Mouse (Mus musculus) neural tube, embryonic 14.5 days (tissue): ENCODE data around the gene Aig1. TPM values are rescaled to one million over a fixed set of nuclear protein-coding genes. Genes with fewer than 3 reads are reported as not detected.

Experiments used
- ATAC-seq: fragments of 200-750 bp; cut with Nextera tagmentation; 2 replicates; pipeline ENCODE4 v1.8.0; 2017; ENCODE audit warnings: low read depth, mild to moderate bottlenecking, moderate TSS enrichment, moderate library complexity
- H3K27ac ChIP-seq: fragments of 300-500 bp; sonication (generic); 2 replicates; pipeline ENCODE4 v1.5.1; 2014; ENCODE audit warnings: low read depth, mild to moderate bottlenecking, control low read depth, low read length, moderate library complexity, mixed read lengths
- H3K27me3 ChIP-seq: fragments of 300-500 bp; sonication (generic); 2 replicates; pipeline ENCODE4 v1.6.1; 2014; ENCODE audit warnings: low read length; ENCODE audit not compliant: control insufficient read depth, insufficient read depth
- H3K36me3 ChIP-seq: fragments of 300-500 bp; sonication (generic); 2 replicates; pipeline ENCODE4 v1.6.1; 2014; ENCODE audit warnings: low read length, mixed read lengths; ENCODE audit not compliant: control insufficient read depth, insufficient read depth
- H3K4me1 ChIP-seq: fragments of 300-500 bp; sonication (generic); 2 replicates; pipeline ENCODE4 v1.6.1; 2014; ENCODE audit warnings: low read length; ENCODE audit not compliant: control insufficient read depth, insufficient read depth
- H3K4me2 ChIP-seq: fragments of 300-500 bp; sonication (generic); 2 replicates; pipeline ENCODE4 v1.6.1; 2014; ENCODE audit warnings: mild to moderate bottlenecking, low read depth, low read length, control low read depth
- H3K4me3 ChIP-seq: fragments of 300-500 bp; sonication (generic); 2 replicates; pipeline ENCODE4 v1.5.1; 2014; ENCODE audit warnings: low read depth, low read length, control low read depth, mixed read lengths
- H3K9ac ChIP-seq: fragments of 300-500 bp; sonication (generic); replicated peaks from 2 replicates; pipeline ENCODE4 v1.6.1; 2014; ENCODE audit warnings: low read depth, mild to moderate bottlenecking, control low read depth, low read length, mixed read lengths
- H3K9me3 ChIP-seq: fragments of 300-500 bp; sonication (generic); 2 replicates; pipeline ENCODE4 v1.6.1; 2016; ENCODE audit warnings: low read length; ENCODE audit not compliant: control insufficient read depth
- WGBS: fragments of 180-500 bp; shearing (Covaris S2); extraction: QIAGEN DNeasy Blood & Tissue Kit; methylation state at CpG from one replicate; pipeline ENCODE4 v1.1.7; 2014; 5-methylcytosine and 5-hydroxymethylcytosine counted together
- polyA plus RNA-seq: library from polyadenylated mRNA; unstranded; fragments of >200 nt; fragmentation: Nextera tagmentation; extraction: Ambion mirVana; gene quantifications from 2 replicates; pipeline ENCODE4 v1.2.1, GENCODE M21; 2014

Aig1 gene
- polyA plus RNA-seq, 1 experiment from 2014 or later = 124 TPM

DNA sequence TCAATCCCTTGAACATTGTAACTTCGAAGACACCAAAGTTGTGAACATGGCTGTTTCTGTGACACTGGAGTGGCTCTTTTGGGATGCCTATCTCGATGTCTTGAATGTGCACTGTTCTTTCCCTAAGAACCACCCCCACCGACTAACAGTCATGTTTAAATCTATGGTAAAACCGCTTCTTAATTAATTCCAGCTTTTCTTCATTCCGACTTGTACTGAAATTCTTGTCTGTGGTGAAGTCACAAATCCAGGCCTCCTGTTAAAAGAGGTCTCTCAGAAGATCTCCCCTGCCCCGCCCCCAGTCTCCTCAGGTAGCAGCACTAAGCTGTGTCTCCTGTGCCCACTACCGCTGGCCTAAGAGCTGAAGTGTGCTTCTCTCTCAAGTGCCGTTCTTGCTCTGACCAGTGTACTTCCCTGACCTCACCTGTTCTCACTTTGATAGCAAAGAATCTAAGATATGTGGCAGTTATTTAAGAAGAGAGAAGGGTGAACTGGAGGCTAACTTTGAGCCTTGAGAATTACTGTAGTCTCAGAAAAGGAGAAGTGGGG lies 157.4 kb downstream of the Aig1 start:
- H3K27me3 ChIP-seq = no peaks in the 10 kb centered on the region
- WGBS = 92% methylated on average over 8 of the region's 8 CpGs
- no peak overlapping the region for H3K4me3 ChIP-seq
- no peaks in the 10 kb centered on the region for H3K36me3 ChIP-seq
- H3K4me2 ChIP-seq = no peak overlapping the region
- no peaks in the 10 kb centered on the region for H3K9me3 ChIP-seq
- H3K27ac ChIP-seq = no peak overlapping the region
- H3K9ac ChIP-seq = no peak overlapping the region
- H3K4me1 ChIP-seq = peaks cover 7% of the 10 kb centered on the region; the same call in 1 of the 2 replicates
- ATAC-seq = no peak

DNA sequence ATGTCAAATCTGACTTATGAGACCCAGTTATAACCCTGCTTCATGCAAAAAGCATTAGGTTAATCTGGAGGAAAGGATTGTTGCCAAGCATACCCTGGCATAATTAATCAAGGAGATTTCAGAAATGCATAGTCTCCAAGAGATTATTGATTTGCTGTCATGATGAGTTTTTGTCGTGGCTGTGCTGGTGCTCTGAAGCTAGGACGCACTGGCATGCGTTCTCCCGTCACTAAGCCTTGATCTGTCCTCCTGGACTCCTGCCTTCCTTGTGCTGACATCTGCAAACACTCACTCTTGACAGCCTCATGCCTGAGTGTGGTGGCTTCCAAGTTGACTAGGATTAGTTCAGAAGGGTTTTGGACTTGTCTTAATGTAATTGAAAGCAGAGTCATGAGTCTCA lies 163.0 kb downstream of the Aig1 start:
- Histone ChIP-seq H3K4me2 (no peak overlapping the region), H3K27ac (no peak overlapping the region), H3K36me3 (no peaks in the 10 kb centered on the region), H3K27me3 (no peaks in the 10 kb centered on the region), H3K9ac (no peak overlapping the region), H3K9me3 (no peaks in the 10 kb centered on the region), H3K4me1 (no peaks in the 10 kb centered on the region), H3K4me3 (no peak overlapping the region)
- ATAC-seq = no peak
- whole genome bisulfite sequencing = 67% methylated on average over 4 of the region's 4 CpGs

DNA sequence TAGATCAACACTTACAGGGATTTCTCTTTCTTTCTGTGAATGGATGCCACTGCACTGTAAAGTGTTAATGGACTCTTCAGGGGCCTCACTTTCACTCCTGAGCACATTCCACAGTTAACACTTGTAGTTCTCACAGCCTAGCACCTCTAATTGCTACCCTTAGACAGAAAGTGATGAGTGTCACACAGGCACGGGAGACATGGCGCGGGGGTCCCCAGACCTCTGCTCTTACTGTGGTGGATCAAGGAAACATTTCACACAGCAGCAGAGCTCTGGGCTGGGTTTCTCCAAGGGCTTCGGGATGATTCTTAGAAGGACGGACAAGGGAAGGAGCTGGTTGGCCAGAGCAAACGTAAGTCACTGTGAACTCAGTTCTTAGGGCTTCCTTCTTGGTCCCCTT lies 166.1 kb downstream of the Aig1 start:
- Histone ChIP-seq H3K27me3 (no peaks in the 10 kb centered on the region), H3K9ac (no peak overlapping the region), H3K4me2 (no peak overlapping the region), H3K4me3 (no peak overlapping the region), H3K27ac (no peak overlapping the region), H3K9me3 (no peaks in the 10 kb centered on the region), H3K36me3 (no peaks in the 10 kb centered on the region), H3K4me1 (no peaks in the 10 kb centered on the region)
- 72% methylated on average over 6 of the region's 6 CpGs for WGBS
- no peak for ATAC-seq

DNA sequence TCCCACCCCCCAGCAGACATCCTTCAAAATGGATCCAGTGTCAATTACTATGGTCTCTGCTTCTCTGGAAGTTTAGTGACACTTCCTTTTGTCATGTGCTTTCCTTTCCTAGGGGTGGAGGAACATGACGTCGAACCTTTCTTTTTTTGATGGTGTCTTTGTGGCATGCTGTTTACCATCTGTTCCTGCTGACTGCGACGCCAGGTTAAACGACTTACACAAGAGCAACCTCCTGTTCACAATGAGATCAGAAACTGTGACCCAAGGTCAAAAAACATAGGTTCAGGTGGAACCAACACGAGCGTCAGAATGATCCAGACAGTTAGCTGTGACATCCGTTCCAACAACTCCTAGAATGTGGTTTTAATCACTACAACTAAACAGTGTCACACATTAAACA lies 166.7 kb downstream of the Aig1 start:
- no peak overlapping the region for H3K9ac ChIP-seq
- no peaks in the 10 kb centered on the region for H3K36me3 ChIP-seq
- no peak overlapping the region for H3K4me3 ChIP-seq
- no peaks in the 10 kb centered on the region for H3K9me3 ChIP-seq
- no peak overlapping the region for H3K4me2 ChIP-seq
- ATAC-seq = no peak
- no peak overlapping the region for H3K27ac ChIP-seq
- WGBS = 58% methylated on average over 8 of the region's 8 CpGs
- H3K4me1 ChIP-seq = no peaks in the 10 kb centered on the region
- no peaks in the 10 kb centered on the region for H3K27me3 ChIP-seq

GRCm38 (mm10) chr10:13696326-13696725 lies 172.5 kb downstream of the Aig1 start:
- no peaks in the 10 kb centered on the region for H3K27me3 ChIP-seq
- ATAC-seq = no peak
- no peaks in the 10 kb centered on the region for H3K36me3 ChIP-seq
- H3K4me1 ChIP-seq = no peaks in the 10 kb centered on the region
- H3K9ac ChIP-seq = no peak overlapping the region
- H3K4me3 ChIP-seq = no peak overlapping the region
- no peak overlapping the region for H3K27ac ChIP-seq
- no peak overlapping the region for H3K4me2 ChIP-seq
- no peaks in the 10 kb centered on the region for H3K9me3 ChIP-seq

- Histone ChIP-seq H3K9ac (no peak overlapping the region), H3K4me2 (no peak overlapping the region), H3K27ac (no peak overlapping the region), H3K4me1 (no peaks in the 10 kb centered on the region), H3K27me3 (no peaks in the 10 kb centered on the region), H3K9me3 (no peaks in the 10 kb centered on the region), H3K4me3 (no peak overlapping the region), H3K36me3 (no peaks in the 10 kb centered on the region)
- 92% methylated on average over 4 of the region's 4 CpGs for WGBS
- no peak for ATAC-seq
These were observed 175.5 kb downstream of the Aig1 start for GRCm38 (mm10) chr10:13693276-13693675.

DNA sequence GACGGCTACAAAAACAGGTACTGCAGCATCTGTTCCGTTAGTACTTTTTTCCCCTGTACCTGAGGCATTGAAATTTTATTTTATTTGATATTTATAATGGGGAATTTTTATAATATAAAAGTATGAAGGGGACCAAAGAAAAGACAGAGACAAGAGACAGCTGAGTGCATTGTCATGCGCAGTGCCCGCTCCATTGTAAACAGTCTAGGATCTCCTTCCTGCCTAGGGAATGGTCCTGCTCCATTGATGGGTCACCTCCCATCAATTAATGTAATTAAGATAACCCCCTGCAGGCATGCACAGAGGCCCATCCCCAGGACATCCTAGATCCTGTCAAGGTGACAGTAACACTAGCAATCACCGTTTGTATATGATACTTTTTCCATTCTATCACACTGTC lies 178.0 kb downstream of the Aig1 start:
- Histone ChIP-seq H3K27ac (no peak overlapping the region), H3K27me3 (no peaks in the 10 kb centered on the region), H3K9ac (no peak overlapping the region), H3K4me1 (no peaks in the 10 kb centered on the region), H3K9me3 (no peaks in the 10 kb centered on the region), H3K4me3 (no peak overlapping the region), H3K4me2 (no peak overlapping the region), H3K36me3 (no peaks in the 10 kb centered on the region)
- 83% methylated on average over 5 of the region's 5 CpGs for WGBS
- no peak for ATAC-seq

DNA sequence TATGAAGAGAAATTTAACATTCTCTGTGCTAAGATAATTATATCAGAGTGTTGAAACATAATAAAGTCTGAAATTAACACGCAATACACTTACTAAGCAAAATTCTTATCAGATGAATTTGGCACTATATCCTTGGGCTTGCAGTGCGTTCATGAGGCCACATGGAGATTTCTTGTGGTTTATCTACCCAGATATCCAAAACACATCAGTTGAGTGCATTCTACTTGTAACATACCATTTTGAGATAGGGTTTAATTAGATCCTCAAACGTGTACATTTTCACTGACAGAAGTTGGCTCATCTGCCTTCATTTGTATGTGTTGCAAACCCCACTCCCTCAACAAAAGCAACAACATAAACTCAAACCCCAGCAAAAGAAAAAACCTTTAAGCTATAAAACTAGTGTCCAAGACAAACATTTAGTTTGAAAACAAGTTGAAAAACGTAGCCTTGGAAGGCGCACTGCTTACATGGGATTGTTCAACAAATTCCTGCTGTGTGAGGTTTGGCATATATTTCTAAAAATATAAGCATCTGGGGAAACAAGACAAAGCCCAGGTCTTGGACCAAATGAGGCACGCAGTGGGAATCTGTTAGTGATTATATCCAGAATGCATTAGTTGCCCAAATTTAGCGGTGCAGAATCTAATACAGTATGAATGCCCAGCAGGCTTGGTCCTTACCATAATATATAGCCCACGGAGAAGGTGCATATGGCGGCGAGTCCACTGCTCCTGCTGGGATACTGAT lies 178.8 kb downstream of the Aig1 start:
- ATAC-seq = no peak
- 71% methylated on average over 10 of the region's 10 CpGs for WGBS
- H3K9me3 ChIP-seq = no peaks in the 10 kb centered on the region
- H3K36me3 ChIP-seq = no peaks in the 10 kb centered on the region
- H3K4me2 ChIP-seq = no peak overlapping the region
- no peak overlapping the region for H3K9ac ChIP-seq
- H3K27ac ChIP-seq = no peak overlapping the region
- H3K27me3 ChIP-seq = no peaks in the 10 kb centered on the region
- H3K4me1 ChIP-seq = no peaks in the 10 kb centered on the region
- no peak overlapping the region for H3K4me3 ChIP-seq

DNA sequence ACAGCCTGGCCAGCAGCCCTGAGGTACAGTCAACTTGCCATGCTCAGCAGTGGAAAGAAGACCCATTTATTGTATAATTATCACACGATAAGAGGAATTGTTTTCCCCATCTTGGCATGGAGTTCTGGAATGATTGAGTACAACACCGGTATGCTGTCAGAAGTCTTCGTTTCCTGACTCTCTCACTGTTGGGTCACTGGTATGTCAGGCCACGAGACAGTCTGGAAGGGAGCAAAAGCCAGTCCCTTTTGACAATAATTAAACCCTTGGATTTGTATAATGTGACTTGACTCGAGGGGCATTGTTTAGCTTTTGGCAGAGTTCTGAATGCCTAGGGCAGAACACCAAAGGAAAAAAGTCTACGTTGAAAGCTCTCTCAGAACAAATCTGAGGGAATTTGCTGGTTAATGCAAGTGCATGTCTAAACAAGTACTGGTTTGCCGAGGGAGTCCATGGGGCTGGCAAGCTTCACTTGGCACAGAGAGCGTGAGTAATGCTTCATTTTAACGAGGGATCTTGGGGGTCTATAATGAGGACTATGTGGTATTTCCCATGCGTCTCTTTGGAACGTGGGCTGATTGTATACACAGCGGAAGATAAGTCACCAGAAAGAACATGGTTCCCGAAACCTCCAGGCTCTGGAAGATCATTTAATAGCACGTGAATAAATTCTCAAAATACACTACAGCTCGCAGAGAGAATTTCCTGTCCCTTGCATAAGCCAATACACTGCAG lies 180.2 kb downstream of the Aig1 start:
- WGBS = 53% methylated on average over 15 of the region's 15 CpGs
- H3K4me2 ChIP-seq = no peak overlapping the region
- ATAC-seq = peak; percentile 60; the same call in 1 of the 2 replicates

More for the DNA sequence above, 180.2 kb downstream of the Aig1 start:
- H3K27ac ChIP-seq = no peak overlapping the region
- H3K9me3 ChIP-seq = no peaks in the 10 kb centered on the region
- H3K36me3 ChIP-seq = no peaks in the 10 kb centered on the region
- no peaks in the 10 kb centered on the region for H3K4me1 ChIP-seq
- no peaks in the 10 kb centered on the region for H3K27me3 ChIP-seq
- no peak overlapping the region for H3K4me3 ChIP-seq
- H3K9ac ChIP-seq = no peak overlapping the region
